Mouse (Mus musculus): ENCODE measurements at regions not wholly inside any gene's neighbourhood (a gene's known extent, or its start where the extent isn't known, plus 50 kb on each side); places are given as distances from the start of the nearest gene placed in this dataset.

GRCm38 (mm10) chr5:142324928-142325327 is 76.4 kb upstream of the Foxk1 start:
- TF ChIP-seq POLR2A (IDR thresholded peaks at IDR 0.05; ENCODE audit: extremely low read depth, insufficient read depth, low read length) (no peak), CTCF (IDR thresholded peaks at IDR 0.05; ENCODE audit: low read depth, low read length) (no peak)

All from liver, adult 2 months (tissue).